Mouse (Mus musculus): ENCODE measurements at regions not wholly inside any gene's neighbourhood (a gene's known extent, or its start where the extent isn't known, plus 50 kb on each side); places are given as distances from the start of the nearest gene placed in this dataset.

DNA sequence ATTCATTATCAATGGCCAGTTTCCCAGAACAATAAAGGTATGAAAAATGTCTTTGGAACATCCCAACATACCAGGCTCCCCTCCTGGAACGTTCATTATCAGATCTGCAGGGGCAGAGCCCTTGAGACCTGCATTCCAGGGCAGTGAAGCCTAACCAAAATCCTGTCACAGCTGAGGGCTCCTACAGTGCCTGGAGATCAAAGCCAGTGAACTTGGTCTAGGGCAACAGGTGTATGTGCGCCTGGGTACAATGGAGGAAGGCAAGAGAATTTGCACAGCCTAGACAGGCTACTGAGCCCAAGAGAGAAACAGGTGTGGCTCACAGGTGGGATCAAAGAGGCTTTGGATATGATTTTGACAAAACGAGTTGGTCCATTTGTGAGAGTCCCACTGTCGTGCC lies 335.6 kb downstream of the Efnb2 start:
- TF ChIP-seq CTCF (IDR thresholded peaks at IDR 0.05; ENCODE audit: low read depth) (no peak), EP300 (IDR thresholded peaks at IDR 0.05; ENCODE audit: low read depth) (no peak)
- H3K27ac ChIP-seq: no peak overlapping the region
- no peaks in the 10 kb centered on the region for H3K36me3 ChIP-seq (replicated peaks; ENCODE audit: control insufficient read depth, insufficient read depth, low read depth)
- 36% methylated on average over 4 of the region's 4 CpGs for WGBS (ENCODE audit: insufficient replicate concordance)
- no peak for ATAC-seq (ENCODE audit: insufficient read depth)
- no peak for DNase-seq (ENCODE audit: low read depth in 3 of 3, low spot score in 3 of 3)
- no peaks in the 10 kb centered on the region for H3K9me3 ChIP-seq (ENCODE audit: control insufficient read depth, low read length)
- no peak overlapping the region for H3K4me2 ChIP-seq (ENCODE audit: low read depth)
- H3K9ac ChIP-seq (replicated peaks): no peak overlapping the region
- no peak overlapping the region for H3K4me3 ChIP-seq (ENCODE audit: insufficient read depth in 1 of 2, low read depth in 2 of 2, low read length in 2 of 2)
- no peaks in the 10 kb centered on the region for H3K27me3 ChIP-seq (ENCODE audit: control insufficient read depth, insufficient read depth, low read length)
- H3K4me1 ChIP-seq (replicated peaks; ENCODE audit: control insufficient read depth in 2 of 2, insufficient read depth in 2 of 2, low read length in 1 of 2): no peaks in the 10 kb centered on the region

GRCm38 (mm10) chr8:8324520-8324919 lies 336.5 kb downstream of the Efnb2 start:
- H3K36me3 ChIP-seq (replicated peaks; ENCODE audit: control insufficient read depth, insufficient read depth, low read depth): no peaks in the 10 kb centered on the region
- no peak overlapping the region for H3K9ac ChIP-seq (replicated peaks)
- DNase-seq (ENCODE audit: low read depth in 3 of 3, low spot score in 3 of 3): no peak
- WGBS (ENCODE audit: insufficient replicate concordance): 51% methylated on average over 5 of the region's 5 CpGs
- no peak overlapping the region for H3K4me3 ChIP-seq (ENCODE audit: insufficient read depth in 1 of 2, low read depth in 2 of 2, low read length in 2 of 2)
- H3K4me1 ChIP-seq (replicated peaks; ENCODE audit: control insufficient read depth in 2 of 2, insufficient read depth in 2 of 2, low read length in 1 of 2): no peaks in the 10 kb centered on the region
- no peak overlapping the region for H3K27ac ChIP-seq
- no peak for ATAC-seq (ENCODE audit: insufficient read depth)
- H3K4me2 ChIP-seq (ENCODE audit: low read depth): no peak overlapping the region
- no peaks in the 10 kb centered on the region for H3K27me3 ChIP-seq (ENCODE audit: control insufficient read depth, insufficient read depth, low read length)
- TF ChIP-seq CTCF (IDR thresholded peaks at IDR 0.05; ENCODE audit: low read depth) (no peak), EP300 (IDR thresholded peaks at IDR 0.05; ENCODE audit: low read depth) (no peak)
- no peaks in the 10 kb centered on the region for H3K9me3 ChIP-seq (ENCODE audit: control insufficient read depth, low read length)

DNA sequence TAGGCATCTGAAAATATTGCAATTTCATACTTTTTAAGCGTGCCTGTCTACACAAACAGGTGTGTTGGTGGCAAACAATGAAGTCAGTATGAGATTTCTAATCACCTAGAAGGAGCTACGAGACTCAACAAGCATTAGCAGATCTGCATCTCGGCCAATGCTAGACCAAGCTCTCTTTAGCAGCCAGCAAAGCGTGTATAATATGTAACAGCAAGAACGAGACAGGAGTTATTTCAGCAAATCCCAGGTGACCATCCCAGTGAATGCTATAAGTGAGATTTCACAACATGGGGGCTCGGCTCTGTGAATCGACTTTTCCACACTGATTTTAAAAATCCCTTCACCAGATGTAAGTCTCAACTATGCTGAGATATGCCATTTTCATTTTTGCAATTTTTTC lies 352.8 kb downstream of the Efnb2 start:
- no peaks in the 10 kb centered on the region for H3K36me3 ChIP-seq (replicated peaks; ENCODE audit: control insufficient read depth, insufficient read depth, low read depth)
- 53% methylated on average over 7 of the region's 7 CpGs for WGBS (ENCODE audit: insufficient replicate concordance)
- H3K27me3 ChIP-seq (ENCODE audit: control insufficient read depth, insufficient read depth, low read length): no peaks in the 10 kb centered on the region
- no peaks in the 10 kb centered on the region for H3K4me1 ChIP-seq (replicated peaks; ENCODE audit: control insufficient read depth in 2 of 2, insufficient read depth in 2 of 2, low read length in 1 of 2)
- H3K9ac ChIP-seq (replicated peaks): no peak overlapping the region
- H3K9me3 ChIP-seq (ENCODE audit: control insufficient read depth, low read length): no peaks in the 10 kb centered on the region
- H3K4me2 ChIP-seq (ENCODE audit: low read depth): no peak overlapping the region
- no peak overlapping the region for H3K4me3 ChIP-seq (ENCODE audit: insufficient read depth in 1 of 2, low read depth in 2 of 2, low read length in 2 of 2)
- TF ChIP-seq EP300 (IDR thresholded peaks at IDR 0.05; ENCODE audit: low read depth): no peak
- no peak for TF ChIP-seq CTCF (IDR thresholded peaks at IDR 0.05; ENCODE audit: low read depth)
- DNase-seq (ENCODE audit: low read depth in 3 of 3, low spot score in 3 of 3): no peak
- no peak overlapping the region for H3K27ac ChIP-seq
- ATAC-seq (ENCODE audit: insufficient read depth): no peak

DNA sequence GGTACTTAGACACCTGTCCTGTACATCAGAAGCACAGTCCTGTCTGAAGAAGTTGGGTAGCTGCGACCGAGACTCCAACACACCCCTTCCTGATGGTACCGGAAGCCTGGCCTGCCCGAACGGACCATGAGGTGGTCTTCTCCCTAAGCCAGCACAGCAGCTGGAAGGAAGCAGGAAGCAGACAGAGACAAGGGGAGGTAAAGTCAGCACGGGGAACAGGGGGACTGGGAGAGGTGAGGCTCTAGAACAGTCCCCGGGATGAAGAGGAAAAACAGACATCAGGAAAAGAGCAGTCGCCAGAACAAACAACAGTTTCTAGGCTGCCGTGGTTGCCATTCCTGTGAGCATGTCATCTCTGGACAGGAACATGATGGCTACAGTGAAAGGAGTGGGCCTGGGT lies 353.6 kb downstream of the Efnb2 start:
- no peak for DNase-seq (ENCODE audit: low read depth in 3 of 3, low spot score in 3 of 3)
- 58% methylated on average over 9 of the region's 9 CpGs for WGBS (ENCODE audit: insufficient replicate concordance)
- Histone ChIP-seq H3K27me3 (ENCODE audit: control insufficient read depth, insufficient read depth, low read length) (no peaks in the 10 kb centered on the region), H3K4me3 (ENCODE audit: insufficient read depth in 1 of 2, low read depth in 2 of 2, low read length in 2 of 2) (no peak overlapping the region), H3K4me2 (ENCODE audit: low read depth) (no peak overlapping the region), H3K9me3 (ENCODE audit: control insufficient read depth, low read length) (no peaks in the 10 kb centered on the region), H3K36me3 (replicated peaks; ENCODE audit: control insufficient read depth, insufficient read depth, low read depth) (no peaks in the 10 kb centered on the region), H3K4me1 (replicated peaks; ENCODE audit: control insufficient read depth in 2 of 2, insufficient read depth in 2 of 2, low read length in 1 of 2) (no peaks in the 10 kb centered on the region), H3K9ac (replicated peaks) (no peak overlapping the region), H3K27ac (no peak overlapping the region)
- ATAC-seq (ENCODE audit: insufficient read depth): no peak
- TF ChIP-seq CTCF (IDR thresholded peaks at IDR 0.05; ENCODE audit: low read depth): no peak
- TF ChIP-seq EP300 (IDR thresholded peaks at IDR 0.05; ENCODE audit: low read depth): no peak

DNA sequence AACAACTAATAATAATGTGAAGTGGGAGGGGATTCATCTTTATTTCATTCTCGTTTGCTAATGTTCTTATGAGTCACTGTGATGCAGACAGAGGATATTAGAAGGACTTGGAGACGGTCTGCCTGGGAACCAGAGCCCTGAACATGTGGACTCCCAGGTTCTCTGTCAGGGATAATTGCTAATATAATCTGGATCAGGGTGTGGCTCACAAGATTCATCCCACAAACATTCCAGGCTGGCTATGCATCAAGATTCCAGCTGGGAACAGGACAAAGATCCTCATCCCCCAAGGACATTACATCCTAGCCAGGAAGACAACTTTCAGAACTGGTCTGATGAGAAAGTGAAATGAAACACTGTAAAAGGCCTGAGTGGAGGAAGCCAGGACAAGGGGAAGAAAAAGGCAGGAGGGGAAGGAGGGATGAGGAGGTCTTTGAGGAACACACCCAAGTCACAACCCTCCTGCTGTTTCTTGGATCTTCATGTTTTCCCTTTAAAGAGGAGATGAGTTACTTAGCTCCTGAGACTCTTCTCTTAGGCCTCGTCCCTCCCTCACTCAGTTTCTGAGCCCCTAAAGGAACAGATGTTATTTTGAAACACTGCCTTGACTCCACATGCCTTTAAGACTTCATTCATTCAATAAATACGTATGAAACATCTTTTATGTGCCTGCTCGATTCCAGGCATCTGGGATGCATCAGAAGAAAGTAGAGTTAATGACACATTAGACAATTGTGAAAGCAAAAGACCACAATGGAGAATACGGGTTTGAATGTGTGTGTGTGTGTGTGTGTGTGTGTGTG lies 360.9 kb downstream of the Efnb2 start:
- no peak for ATAC-seq (ENCODE audit: insufficient read depth)
- Histone ChIP-seq H3K9me3 (ENCODE audit: control insufficient read depth, low read length) (no peaks in the 10 kb centered on the region), H3K4me2 (ENCODE audit: low read depth) (no peak overlapping the region), H3K4me1 (replicated peaks; ENCODE audit: control insufficient read depth in 2 of 2, insufficient read depth in 2 of 2, low read length in 1 of 2) (no peaks in the 10 kb centered on the region), H3K36me3 (replicated peaks; ENCODE audit: control insufficient read depth, insufficient read depth, low read depth) (no peaks in the 10 kb centered on the region), H3K27me3 (ENCODE audit: control insufficient read depth, insufficient read depth, low read length) (no peaks in the 10 kb centered on the region), H3K9ac (replicated peaks) (no peak overlapping the region), H3K4me3 (ENCODE audit: insufficient read depth in 1 of 2, low read depth in 2 of 2, low read length in 2 of 2) (no peak overlapping the region), H3K27ac (no peak overlapping the region)
- no peak for TF ChIP-seq CTCF (IDR thresholded peaks at IDR 0.05; ENCODE audit: low read depth)
- no peak for TF ChIP-seq EP300 (IDR thresholded peaks at IDR 0.05; ENCODE audit: low read depth)
- no peak for DNase-seq (ENCODE audit: low read depth in 3 of 3, low spot score in 3 of 3)
- 48% methylated on average over 6 of the region's 6 CpGs for WGBS (ENCODE audit: insufficient replicate concordance)

Measured in liver, embryonic 14.5 days (tissue).